Mouse (Mus musculus) cerebellum, adult 2 months (tissue): ENCODE measurements around the gene Wdr89. TPM values are rescaled to one million over a fixed set of nuclear protein-coding genes. Genes with fewer than 3 reads are reported as not detected.

ENCODE experiments used
- DNase-seq, 2 experiments: peaks; one replicate each; pipeline ENCODE4 v3.0.0; 2021
- H3K27ac ChIP-seq: fragments of 200-500 bp; 2 replicates; pipeline ENCODE4 v1.5.1; 2012; ENCODE audit warnings: low read length, control low read depth, inconsistent platforms; ENCODE audit not compliant: insufficient read depth
- H3K27me3 ChIP-seq: fragments of 200-500 bp; 2 replicates; pipeline ENCODE4 v1.6.1; 2012; ENCODE audit warnings: inconsistent platforms, mild to moderate bottlenecking, low read length, moderate library complexity; ENCODE audit not compliant: control insufficient read depth, insufficient read depth
- H3K4me1 ChIP-seq: fragments of 200-500 bp; 2 replicates; pipeline ENCODE4 v1.6.1; 2011; ENCODE audit warnings: low read length; ENCODE audit not compliant: control insufficient read depth, insufficient read depth
- H3K4me3 ChIP-seq: fragments of 200-500 bp; replicated peaks from 2 replicates; pipeline ENCODE3; 2011; ENCODE audit warnings: mild to moderate bottlenecking, low read depth, low read length, control low read depth; ENCODE audit not compliant: insufficient read depth
- CTCF ChIP-seq: fragments of 200-500 bp; IDR thresholded peaks from 2 replicates; pipeline ENCODE4 v1.5.1; 2011; ENCODE audit warnings: low read depth, mild to moderate bottlenecking, control low read depth, low read length, moderate library complexity, borderline replicate concordance; ENCODE audit not compliant: insufficient read depth
- POLR2A ChIP-seq: fragments of 200-500 bp; IDR thresholded peaks from 2 replicates; pipeline ENCODE4 v1.6.1; 2011; ENCODE audit warnings: low read length, control low read depth, borderline replicate concordance; ENCODE audit not compliant: insufficient read depth
- WGBS: fragments of 180-500 bp; shearing (Covaris S2); methylation state at CpG from one replicate; pipeline ENCODE4 v1.1.7; 2018; 5-methylcytosine and 5-hydroxymethylcytosine counted together
- polyA plus RNA-seq: library from polyadenylated mRNA; depleted of rRNA; stranded (reverse); fragments of >200 nt; gene quantifications from 2 replicates; pipeline ENCODE4 v1.2.3, GENCODE M21; 2012

The Wdr89 gene
- polyA plus RNA-seq, 1 experiment: 5.4 TPM

- WGBS: 58% methylated on average over 13 of the region's 13 CpGs
- no peak for DNase-seq
- no peak overlapping the region for H3K27ac ChIP-seq
- TF ChIP-seq CTCF (no peak), POLR2A (no peak)
- no peaks in the 10 kb centered on the region for H3K4me1 ChIP-seq
- no peaks in the 10 kb centered on the region for H3K27me3 ChIP-seq
- H3K4me3 ChIP-seq: no peak overlapping the region
These were observed 5.5 kb downstream of the Wdr89 start for GRCm38 (mm10) chr12:75663646-75664515.

GRCm38 (mm10) chr12:75662376-75662775 is 7.0 kb downstream of the Wdr89 start:
- Histone ChIP-seq H3K27ac (no peak overlapping the region), H3K4me3 (no peak overlapping the region), H3K27me3 (no peaks in the 10 kb centered on the region), H3K4me1 (no peaks in the 10 kb centered on the region)
- TF ChIP-seq POLR2A: no peak
- no peak for TF ChIP-seq CTCF
- WGBS: 96% methylated on average over 1 of the region's 1 CpGs
- DNase-seq: no peak

- WGBS: 84% methylated on average over 6 of the region's 6 CpGs
- no peaks in the 10 kb centered on the region for H3K4me1 ChIP-seq
- no peak for TF ChIP-seq POLR2A
- no peak for TF ChIP-seq CTCF
- no peak overlapping the region for H3K4me3 ChIP-seq
- no peak for DNase-seq
- H3K27me3 ChIP-seq: no peaks in the 10 kb centered on the region
- no peak overlapping the region for H3K27ac ChIP-seq
These were observed 10.9 kb downstream of the Wdr89 start for GRCm38 (mm10) chr12:75658403-75658802.

- TF ChIP-seq POLR2A: no peak
- TF ChIP-seq CTCF: peak; percentile 83
- H3K4me3 ChIP-seq: no peak overlapping the region
- peak; percentile 39 to 60 for DNase-seq
- no peak overlapping the region for H3K27ac ChIP-seq
- no peaks in the 10 kb centered on the region for H3K4me1 ChIP-seq
- no peaks in the 10 kb centered on the region for H3K27me3 ChIP-seq
- WGBS: 23% methylated on average over 3 of the region's 3 CpGs
These were observed 12.8 kb downstream of the Wdr89 start for GRCm38 (mm10) chr12:75656580-75656979.

- no peaks in the 10 kb centered on the region for H3K27me3 ChIP-seq
- H3K4me1 ChIP-seq: no peaks in the 10 kb centered on the region
- no peak overlapping the region for H3K27ac ChIP-seq
- no peak for DNase-seq
- WGBS: 87% methylated on average over 3 of the region's 3 CpGs
- TF ChIP-seq CTCF (no peak), POLR2A (no peak)
- no peak overlapping the region for H3K4me3 ChIP-seq
These were observed 15.0 kb downstream of the Wdr89 start for GRCm38 (mm10) chr12:75654247-75654801.

- H3K27ac ChIP-seq: no peak overlapping the region
- H3K27me3 ChIP-seq: no peaks in the 10 kb centered on the region
- TF ChIP-seq CTCF (no peak), POLR2A (no peak)
- no peaks in the 10 kb centered on the region for H3K4me1 ChIP-seq
- 92% methylated on average over 2 of the region's 2 CpGs for WGBS
- no peak for DNase-seq
- H3K4me3 ChIP-seq: no peak overlapping the region
These were observed 19.6 kb downstream of the Wdr89 start for GRCm38 (mm10) chr12:75649706-75650093.

- Histone ChIP-seq H3K4me1 (no peaks in the 10 kb centered on the region), H3K27me3 (no peaks in the 10 kb centered on the region), H3K27ac (no peak overlapping the region), H3K4me3 (no peak overlapping the region)
- 81% methylated on average over 12 of the region's 12 CpGs for WGBS
- TF ChIP-seq POLR2A (no peak), CTCF (no peak)
- no peak for DNase-seq
These were observed 20.2 kb downstream of the Wdr89 start for GRCm38 (mm10) chr12:75649058-75649705.
